Mouse (Mus musculus) lung, adult 18-20 months (tissue): ENCODE measurements around the gene Krtap5-2.
"Not testable (repeated sequence)": the region's sequence is repeated elsewhere in the genome, so short reads cannot be mapped to it uniquely, and the experiment has no call there.

Experiments
- DNase-seq, 2 experiments: peaks; one replicate each; pipeline ENCODE4 v3.0.0; 2022; ENCODE audit warnings: mixed read lengths in 2 of 2

Krtap5-2 gene

GRCm38 (mm10) chr7:142175905-142176304 is at the start of gene Krtap5-2:
TSS of gene Krtap5-2 (minus strand) at chr7:142176005.
- DNase-seq, result not testable (repeated sequence)

DNA sequence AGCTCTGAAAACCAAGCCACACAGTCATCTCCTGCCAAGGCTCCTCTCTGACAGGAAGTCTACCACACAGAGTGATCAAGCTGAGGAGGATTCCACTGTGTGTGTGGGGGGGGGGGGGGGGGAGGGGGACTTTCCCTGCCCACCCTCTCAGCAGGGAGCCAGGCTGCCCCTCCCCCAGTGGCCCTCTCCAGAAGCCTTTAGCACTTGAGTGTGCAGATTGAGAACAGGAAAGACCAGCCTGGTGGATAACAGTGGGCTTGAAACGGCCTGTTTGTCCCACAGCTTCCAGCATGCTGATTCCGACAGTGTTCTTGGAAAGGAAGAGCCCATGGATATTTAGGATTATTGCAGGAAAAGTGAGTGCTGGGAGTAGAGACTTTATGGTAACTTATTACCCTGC is 48.7 kb upstream of the Krtap5-2 start:
- no peak for DNase-seq

DNA sequence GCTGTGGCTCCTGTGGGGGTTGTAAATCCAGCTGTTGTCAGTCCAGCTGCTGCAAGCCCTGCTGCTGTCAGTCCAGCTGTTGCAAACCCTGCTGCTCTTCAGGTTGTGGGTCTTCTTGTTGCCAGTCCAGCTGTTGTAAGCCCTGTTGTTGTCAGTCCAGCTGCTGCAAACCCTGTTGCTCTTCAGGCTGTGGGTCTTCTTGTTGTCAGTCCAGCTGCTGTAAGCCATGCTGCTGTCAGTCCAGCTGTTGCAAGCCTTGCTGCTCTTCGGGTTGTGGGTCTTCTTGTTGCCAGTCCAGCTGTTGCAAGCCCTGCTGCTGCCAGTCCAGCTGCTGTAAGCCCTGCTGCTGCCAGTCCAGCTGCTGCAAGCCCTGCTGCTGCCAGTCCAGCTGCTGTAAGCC is 36.3 kb upstream of the Krtap5-2 start:
- DNase-seq, result not testable (repeated sequence)

DNA sequence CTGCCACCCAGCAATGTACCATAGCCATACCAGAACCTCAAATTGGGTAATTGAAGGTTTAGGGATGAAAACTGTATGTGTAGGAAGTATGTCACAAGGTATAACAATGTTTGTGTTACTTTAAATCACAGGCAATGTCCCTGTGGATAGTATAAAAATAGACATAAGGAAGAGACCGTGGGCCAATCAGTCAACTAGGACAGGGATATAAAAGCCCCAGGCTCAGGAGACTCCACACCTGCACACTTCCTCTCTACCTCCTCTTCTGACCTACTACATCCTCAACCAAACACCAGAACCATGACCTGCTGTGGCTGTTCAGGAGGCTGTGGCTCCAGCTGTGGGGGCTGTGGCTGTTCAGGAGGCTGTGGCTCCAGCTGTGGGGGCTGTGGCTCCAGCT is 35.8 kb upstream of the Krtap5-2 start, which contains the start of gene Gm7579:
Gene Gm7579, plus strand, starts transcription at position 301 of the 400 bp plus-strand sequence.
- no peak for DNase-seq

DNA sequence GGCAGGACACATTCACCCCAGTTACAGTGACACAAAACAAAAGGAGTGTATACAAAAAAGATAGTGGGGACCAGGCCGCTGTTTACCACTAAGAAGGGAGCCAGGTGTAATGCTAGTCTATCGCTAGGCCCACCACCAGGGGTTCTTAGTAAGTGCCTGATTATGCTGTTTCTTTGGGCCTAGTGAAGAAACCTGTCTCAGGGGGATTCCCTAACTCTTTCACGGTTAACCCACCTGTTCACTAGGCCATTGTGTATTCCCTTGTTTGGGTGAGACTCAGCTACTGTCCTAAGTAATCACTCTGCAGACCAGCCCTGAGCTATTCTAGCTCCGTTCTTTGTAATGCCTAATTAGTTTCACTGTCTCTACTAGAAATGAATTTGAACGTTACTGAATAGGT is 31.1 kb upstream of the Krtap5-2 start:
- DNase-seq, result not testable (repeated sequence)

GRCm38 (mm10) chr7:142205488-142205887 is 29.7 kb upstream of the Krtap5-2 start:
- no peak for DNase-seq

DNA sequence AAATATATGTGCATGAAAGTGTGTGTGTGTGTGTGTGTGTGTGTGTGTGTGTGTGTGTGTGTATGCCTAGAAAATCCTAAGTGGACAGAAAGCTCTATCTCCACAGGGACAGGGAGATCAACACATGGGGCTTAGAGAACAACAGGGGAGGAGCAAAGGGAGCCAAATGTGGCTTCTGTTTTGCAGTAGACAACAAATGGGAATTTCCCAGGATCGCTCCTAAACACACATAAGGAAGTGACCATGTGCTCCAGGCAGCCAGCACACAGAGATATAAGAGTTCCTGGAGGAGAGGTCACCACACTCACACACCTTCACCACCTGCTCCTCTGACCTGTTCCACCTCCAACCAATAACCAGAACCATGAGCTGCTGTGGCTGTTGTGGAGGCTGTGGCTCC is 25.3 kb upstream of the Krtap5-2 start, which contains the start of gene Krtap5-3:
Gene Krtap5-3, plus strand, starts transcription at position 301 of the 400 bp plus-strand sequence.
- DNase-seq, result no peak

DNA sequence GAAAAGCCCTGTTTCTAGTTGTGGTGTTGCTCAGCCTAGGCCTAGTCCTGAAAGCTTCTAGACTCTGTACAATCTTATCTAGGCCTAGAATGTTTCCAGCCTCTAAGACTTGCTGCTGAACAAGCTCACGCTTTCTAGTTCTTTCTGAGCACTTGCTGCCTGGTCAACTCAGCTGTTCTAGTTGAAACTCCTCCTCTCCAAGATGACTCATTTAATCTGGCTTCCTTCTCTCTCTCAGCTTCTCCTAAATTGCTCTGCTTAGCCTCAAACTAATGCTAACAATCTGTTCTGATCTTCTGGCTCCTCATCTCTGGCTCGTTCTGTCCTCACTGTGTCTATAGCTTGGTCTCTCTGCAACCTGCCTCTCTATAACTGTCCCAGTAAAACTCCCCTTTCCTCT is 22.9 kb upstream of the Krtap5-2 start:
- DNase-seq, result no peak

DNA sequence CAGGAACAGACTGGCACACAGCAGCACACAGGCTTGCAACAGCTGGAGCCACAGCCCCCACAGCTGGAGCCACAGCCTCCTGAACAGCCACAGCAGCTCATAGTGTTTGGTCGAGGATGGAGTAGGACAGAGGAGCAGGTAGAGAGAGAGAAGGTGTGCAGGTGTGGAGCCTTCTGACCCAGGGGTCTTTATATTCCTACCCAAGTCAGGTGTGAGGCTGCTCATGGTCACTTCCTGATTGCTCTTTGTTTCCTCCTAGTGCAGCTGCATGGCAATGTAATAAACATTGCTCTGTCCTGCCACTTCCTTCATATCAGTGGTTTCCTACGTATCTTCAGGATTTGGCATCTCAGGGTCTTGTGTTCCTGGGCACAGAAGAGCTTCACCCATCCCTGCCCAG is 14.5 kb upstream of the Krtap5-2 start, which contains the start of gene Gm10153:
Gene Gm10153, minus strand, starts transcription at position 101 of the 400 bp plus-strand sequence.
- DNase-seq, result no peak

DNA sequence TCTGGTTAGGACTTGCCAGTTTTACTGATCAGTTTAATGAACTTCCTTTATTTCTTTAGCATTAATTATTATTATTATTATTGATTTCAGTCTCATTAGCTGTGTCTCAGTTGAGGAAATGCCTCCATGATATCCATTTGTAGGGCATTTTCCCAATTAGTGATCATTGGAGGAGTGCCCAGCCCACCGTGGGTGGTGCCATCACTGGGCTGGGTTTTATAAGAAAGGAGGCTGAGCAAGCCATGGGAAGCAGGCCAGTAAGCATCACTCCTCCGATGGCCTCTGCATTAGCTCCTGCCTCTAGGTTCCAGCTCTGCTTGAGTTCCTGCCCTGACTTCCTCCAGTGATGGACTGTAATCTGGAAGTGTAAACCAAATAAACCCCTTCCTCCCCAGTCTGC is 12.4 kb upstream of the Krtap5-2 start:
- DNase-seq, result no peak

- no peak for DNase-seq
Observed at GRCm38 (mm10) chr7:142181021-142181420, 5.2 kb upstream of the Krtap5-2 start.

DNA sequence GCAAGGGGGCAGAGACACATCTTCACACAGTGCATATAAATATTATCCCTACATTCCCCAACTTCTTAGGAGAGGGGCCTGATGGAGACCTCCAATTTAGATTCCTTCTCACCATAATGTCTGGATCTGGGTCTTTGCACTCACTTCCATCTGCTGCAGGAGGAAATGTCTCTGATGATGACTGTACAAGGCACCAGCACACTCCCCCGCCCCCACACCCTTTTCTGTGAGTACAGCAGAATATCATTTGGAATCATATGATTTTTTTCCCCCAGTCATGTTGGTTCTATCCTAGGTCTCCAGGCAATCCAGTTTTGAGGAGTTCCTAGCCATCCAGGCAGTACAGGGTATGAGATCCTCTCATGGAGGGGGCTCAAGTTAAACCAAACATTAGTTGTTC is 2.9 kb upstream of the Krtap5-2 start:
- no peak for DNase-seq

- DNase-seq, result no peak
Observed at GRCm38 (mm10) chr7:142169836-142170235, 6.0 kb downstream of the Krtap5-2 start.

- not testable (repeated sequence) for DNase-seq
Observed at GRCm38 (mm10) chr7:142165639-142166038, 10.2 kb downstream of the Krtap5-2 start, which contains the start of gene Gm4553. TSS of gene Gm4553 (minus strand) at chr7:142165739.

- no peak for DNase-seq
Observed at GRCm38 (mm10) chr7:142159366-142159765, 16.4 kb downstream of the Krtap5-2 start.

- not testable (repeated sequence) for DNase-seq
Observed at GRCm38 (mm10) chr7:142157013-142157412, 18.8 kb downstream of the Krtap5-2 start, which contains the start of gene Gm29735. TSS of gene Gm29735 (minus strand) at chr7:142157113.

DNA sequence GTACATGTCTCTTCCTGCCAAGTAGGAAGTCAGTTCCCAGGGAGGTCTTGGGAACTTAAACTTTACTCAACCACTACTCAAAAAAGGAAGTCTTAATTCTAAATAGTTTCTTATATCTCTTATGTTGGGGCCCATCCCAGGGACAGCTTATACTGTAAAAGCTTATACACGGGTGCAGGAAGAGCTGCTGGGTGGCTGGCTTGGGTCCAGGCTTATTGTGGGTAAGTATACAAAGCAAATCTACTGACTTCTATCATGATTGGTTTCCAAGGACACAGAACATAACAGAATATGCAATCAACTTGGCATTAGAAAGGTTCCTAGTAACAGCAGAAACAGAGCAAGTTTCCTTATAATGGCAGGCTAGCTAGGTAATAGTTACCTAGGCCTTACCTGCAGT is 20.5 kb downstream of the Krtap5-2 start:
- DNase-seq, result peak in 1 of 2 experiments; percentile 11

DNA sequence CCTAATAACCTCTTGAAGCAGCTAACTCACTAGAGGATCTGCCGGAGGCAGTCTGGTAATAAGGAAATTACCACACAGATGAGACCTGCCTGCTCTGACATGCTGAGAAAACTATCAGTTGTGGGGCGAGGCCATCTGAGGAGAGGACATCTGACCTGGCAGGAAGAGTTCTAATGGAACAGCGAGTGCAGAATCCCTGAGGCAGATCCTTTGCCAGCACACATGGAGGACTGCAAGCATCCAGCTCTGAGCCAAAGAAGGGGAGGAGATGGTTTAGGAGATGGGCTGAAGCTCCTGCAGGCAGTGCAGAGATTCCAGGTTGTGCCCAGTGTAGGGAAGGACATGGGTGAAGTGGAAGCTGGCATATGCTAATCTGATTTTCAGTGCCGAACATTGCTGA is 23.6 kb downstream of the Krtap5-2 start:
- DNase-seq, result no peak

DNA sequence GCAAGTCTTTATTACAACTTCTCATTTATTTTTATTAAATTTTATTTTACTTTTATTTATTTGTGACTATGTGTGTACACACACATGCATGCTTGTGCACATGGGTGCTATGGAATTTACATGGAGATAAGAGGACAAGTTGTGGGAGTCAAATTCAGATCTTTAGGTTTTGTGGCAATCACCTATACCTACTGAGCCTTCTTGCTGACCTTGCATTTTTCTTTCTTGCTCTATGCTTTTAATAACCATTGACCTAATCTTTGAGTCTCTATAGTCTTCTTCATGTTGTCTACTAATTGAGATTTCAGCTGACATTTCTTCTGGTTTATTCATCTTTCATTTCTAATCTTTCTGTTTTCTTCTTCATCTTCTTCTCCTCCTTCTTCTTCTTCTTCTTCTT is 27.2 kb downstream of the Krtap5-2 start:
- no peak for DNase-seq

- peak; percentile 21 to 59 for DNase-seq
Observed at GRCm38 (mm10) chr7:142146033-142146432, 29.8 kb downstream of the Krtap5-2 start.

GRCm38 (mm10) chr7:142145413-142145940 is 30.3 kb downstream of the Krtap5-2 start:
- no peak for DNase-seq

DNA sequence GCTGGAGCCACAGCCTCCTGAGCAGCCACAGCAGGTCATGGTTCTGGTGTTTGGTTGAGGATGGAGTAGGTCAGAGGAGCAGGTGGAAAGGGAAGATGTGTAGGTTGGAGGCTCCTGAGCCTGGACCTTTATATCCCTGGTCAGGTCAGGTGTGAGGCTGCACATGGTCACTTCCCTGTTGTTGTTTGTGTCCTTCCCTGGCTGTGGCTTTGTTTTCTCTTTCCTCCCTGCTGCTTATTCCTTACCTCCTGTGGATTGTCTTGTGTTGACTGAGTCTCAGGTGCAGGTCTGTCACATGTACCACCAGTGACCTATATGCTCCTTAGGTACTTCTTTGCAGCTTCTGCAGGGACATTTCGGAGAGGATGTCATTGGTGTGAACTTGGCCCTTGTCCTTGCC is 31.3 kb downstream of the Krtap5-2 start, which contains the start of gene Gm45337:
Gene Gm45337, minus strand, starts transcription at position 101 of the 400 bp plus-strand sequence.
- no peak for DNase-seq

DNA sequence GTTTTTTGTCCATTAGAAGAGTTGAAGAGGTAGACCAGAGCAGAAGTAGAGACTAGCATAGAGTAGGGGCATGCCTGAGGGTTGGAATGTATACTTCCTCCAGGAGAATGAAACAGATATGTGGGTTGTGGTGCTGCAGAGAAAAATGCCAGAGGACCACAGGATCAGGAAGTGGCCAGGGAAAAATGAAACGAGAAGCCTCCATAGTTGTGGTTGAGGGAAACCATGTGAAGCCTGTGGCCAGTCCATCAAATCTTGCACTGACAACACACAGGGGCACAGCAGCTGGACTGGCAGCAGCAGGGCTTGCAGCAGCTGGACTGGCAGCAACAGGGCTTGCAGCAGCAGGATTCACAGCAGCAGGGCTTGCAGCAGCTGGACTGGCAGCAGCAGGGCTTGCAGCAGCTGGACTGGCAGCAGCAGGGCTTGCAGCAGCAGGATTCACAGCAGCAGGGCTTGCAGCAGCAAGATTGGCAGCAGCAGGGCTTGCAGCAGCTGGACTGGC is 32.2 kb downstream of the Krtap5-2 start:
- not testable (repeated sequence) for DNase-seq

DNA sequence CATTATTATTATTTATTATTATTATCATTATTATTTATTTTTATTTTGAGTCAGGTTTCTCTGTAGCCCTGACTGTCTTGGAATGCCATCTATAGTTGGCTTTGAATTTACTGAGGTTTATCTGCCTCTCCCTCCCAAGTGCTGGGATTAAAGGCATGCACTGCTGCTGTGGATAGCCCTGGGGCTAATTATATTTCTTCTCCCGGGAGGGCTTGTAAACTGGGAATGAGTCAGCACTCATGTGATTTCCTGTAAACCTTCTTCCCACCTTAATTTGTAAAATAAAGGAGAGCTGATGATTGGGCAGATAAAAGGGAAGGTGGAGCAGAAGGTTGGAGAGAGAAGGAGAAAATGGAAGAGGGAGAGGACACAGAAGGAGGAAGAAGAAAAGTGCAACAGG is 35.1 kb downstream of the Krtap5-2 start:
- DNase-seq, result no peak

DNA sequence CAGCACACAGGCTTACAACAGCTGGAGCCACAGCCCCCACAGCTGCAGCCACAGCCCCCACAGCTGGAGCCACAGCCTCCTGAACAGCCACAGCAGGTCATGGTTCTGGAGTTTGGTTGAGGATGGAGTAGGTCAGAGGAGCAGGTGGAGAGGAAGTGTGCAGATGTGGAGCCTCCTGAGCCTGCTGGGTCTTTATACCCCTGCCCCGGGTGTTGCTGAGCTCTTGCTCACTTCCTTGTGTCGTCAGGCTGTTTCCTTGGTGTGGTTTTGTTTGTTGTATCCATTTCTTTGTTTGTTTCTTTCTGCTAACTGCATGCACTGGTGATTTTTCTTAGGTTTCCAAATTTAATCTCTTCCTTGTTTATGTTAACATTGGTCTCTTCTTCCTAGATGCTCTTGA is 39.9 kb downstream of the Krtap5-2 start, which contains the start of gene Gm39115:
Gene Gm39115, minus strand, starts transcription at position 101 of the 400 bp plus-strand sequence.
- DNase-seq, result not testable (repeated sequence)
